Mouse (Mus musculus) kidney, postnatal 0 days (tissue): Measurements from ENCODE around the gene Bloc1s2. TPM values are rescaled to one million over a fixed set of nuclear protein-coding genes. Genes with fewer than 3 reads are reported as not detected.

Source experiments
- ATAC-seq: fragments of 200-750 bp; cut with Nextera tagmentation; replicated peaks from 2 replicates; pipeline ENCODE4 v1.8.0; 2017; ENCODE audit warnings: low read depth, moderate number of reproducible peaks, moderate TSS enrichment, moderate library complexity; ENCODE audit not compliant: low FRiP score
- DNase-seq: peaks from one replicate; pipeline ENCODE4 v3.0.0-alpha.2; 2016; ENCODE audit warnings: low spot score
- H3K27ac ChIP-seq: fragments of 300-500 bp; sonication (generic); 2 replicates; pipeline ENCODE4 v1.5.1; 2014; ENCODE audit warnings: mild to moderate bottlenecking
- H3K27me3 ChIP-seq: fragments of 300-500 bp; sonication (generic); 2 replicates; pipeline ENCODE4 v1.6.1; 2014; ENCODE audit warnings: low read length, mixed read lengths; ENCODE audit not compliant: insufficient read depth
- H3K36me3 ChIP-seq: fragments of 300-500 bp; sonication (generic); 2 replicates; pipeline ENCODE4 v1.6.1; 2014; ENCODE audit warnings: low read length, mixed read lengths; ENCODE audit not compliant: insufficient read depth
- H3K4me1 ChIP-seq: fragments of 300-500 bp; sonication (generic); replicated peaks from 2 replicates; pipeline ENCODE4 v1.6.1; 2014; ENCODE audit warnings: antibody characterized with exemption, low read length, mixed read lengths; ENCODE audit not compliant: insufficient read depth
- H3K4me2 ChIP-seq: fragments of 300-500 bp; sonication (generic); 2 replicates; pipeline ENCODE4 v1.6.1; 2014; ENCODE audit warnings: mild to moderate bottlenecking, low read length, moderate library complexity, mixed read lengths
- H3K4me3 ChIP-seq: fragments of 300-500 bp; sonication (generic); replicated peaks from 2 replicates; pipeline ENCODE4 v1.5.1; 2014; ENCODE audit warnings: low read depth, low read length
- H3K9ac ChIP-seq: fragments of 300-500 bp; sonication (generic); 2 replicates; pipeline ENCODE4 v1.6.1; 2014; ENCODE audit warnings: low read depth, low read length
- H3K9me3 ChIP-seq: fragments of 300-500 bp; sonication (generic); replicated peaks from 2 replicates; pipeline ENCODE4 v1.6.1; 2016; ENCODE audit warnings: low read length, inconsistent platforms, mixed read lengths
- CTCF ChIP-seq: IDR thresholded peaks from 2 replicates; pipeline ENCODE4 v1.5.1; 2016; ENCODE audit warnings: antibody characterized with exemption, low read depth, mild to moderate bottlenecking, moderate library complexity
- WGBS: fragments of 180-500 bp; shearing (Covaris S2); extraction: QIAGEN DNeasy Blood & Tissue Kit; methylation state at CpG from one replicate; pipeline ENCODE4 v1.1.7; 2014; 5-methylcytosine and 5-hydroxymethylcytosine counted together
- polyA plus RNA-seq: library from polyadenylated mRNA; unstranded; fragments of >200 nt; fragmentation: Nextera tagmentation; extraction: Ambion mirVana; gene quantifications from 2 replicates; pipeline ENCODE4 v1.2.1, GENCODE M21; 2015

The Bloc1s2 gene
- polyA plus RNA-seq, 1 experiment from 2014 or later = 93.1 TPM

DNA sequence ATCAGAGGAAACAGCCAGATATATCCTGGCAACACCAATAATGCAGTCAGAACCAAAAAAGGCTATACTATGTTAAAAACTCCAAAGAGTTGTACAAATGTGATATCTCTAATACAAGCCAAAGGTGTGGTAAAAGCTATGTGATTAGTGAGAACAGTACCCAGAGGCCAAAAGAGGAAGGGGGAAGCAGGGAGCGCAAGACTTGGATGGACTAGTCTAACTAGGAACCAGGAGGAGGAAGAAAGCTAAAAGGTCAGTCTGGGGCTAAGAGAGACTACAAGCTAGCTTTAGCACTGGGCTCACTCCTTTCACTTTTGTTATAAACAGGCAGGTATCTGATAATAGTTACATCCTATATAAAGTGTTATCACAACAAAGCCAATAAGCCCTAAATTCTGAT, 41.9 kb downstream of the Bloc1s2 start:
- H3K9me3 ChIP-seq = no peaks in the 10 kb centered on the region
- no peak for TF ChIP-seq CTCF
- H3K4me1 ChIP-seq = peaks cover 8% of the 10 kb centered on the region
- no peak overlapping the region for H3K4me3 ChIP-seq
- ATAC-seq = no peak
- no peak overlapping the region for H3K4me2 ChIP-seq
- H3K9ac ChIP-seq = no peak overlapping the region
- DNase-seq = no peak
- H3K36me3 ChIP-seq = peaks cover 6% of the 10 kb centered on the region; the same call in 1 of the 2 replicates
- 89% methylated on average over 1 of the region's 1 CpGs for WGBS
- no peak overlapping the region for H3K27ac ChIP-seq
- H3K27me3 ChIP-seq = no peaks in the 10 kb centered on the region

DNA sequence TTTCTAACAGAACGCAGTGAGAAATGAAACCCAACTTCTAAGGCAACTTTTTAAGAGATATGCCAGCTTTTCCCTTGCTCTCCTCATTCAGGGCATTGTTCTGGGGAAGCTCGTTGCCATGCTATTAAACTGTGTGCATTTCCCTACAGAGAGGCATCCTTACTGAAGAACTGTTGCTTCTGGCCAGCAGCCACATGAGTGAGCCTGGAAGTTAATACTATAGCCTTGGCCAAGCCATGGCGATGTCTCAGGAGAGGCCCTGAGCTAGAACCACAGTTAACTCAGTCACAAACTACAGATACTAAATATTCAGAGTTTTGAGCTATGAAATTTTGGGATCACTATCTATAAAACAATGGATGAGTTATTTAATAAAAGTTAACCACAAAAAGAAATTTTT, 43.2 kb downstream of the Bloc1s2 start:
- no peak for TF ChIP-seq CTCF
- Histone ChIP-seq H3K36me3 (peaks cover 13% of the 10 kb centered on the region), H3K9ac (no peak overlapping the region), H3K27ac (no peak overlapping the region), H3K9me3 (no peaks in the 10 kb centered on the region), H3K4me3 (no peak overlapping the region), H3K4me2 (no peak overlapping the region), H3K27me3 (no peaks in the 10 kb centered on the region), H3K4me1 (peaks cover 7% of the 10 kb centered on the region)
- DNase-seq (no peak), ATAC-seq (no peak)
- WGBS = 74% methylated on average over 3 of the region's 3 CpGs

DNA sequence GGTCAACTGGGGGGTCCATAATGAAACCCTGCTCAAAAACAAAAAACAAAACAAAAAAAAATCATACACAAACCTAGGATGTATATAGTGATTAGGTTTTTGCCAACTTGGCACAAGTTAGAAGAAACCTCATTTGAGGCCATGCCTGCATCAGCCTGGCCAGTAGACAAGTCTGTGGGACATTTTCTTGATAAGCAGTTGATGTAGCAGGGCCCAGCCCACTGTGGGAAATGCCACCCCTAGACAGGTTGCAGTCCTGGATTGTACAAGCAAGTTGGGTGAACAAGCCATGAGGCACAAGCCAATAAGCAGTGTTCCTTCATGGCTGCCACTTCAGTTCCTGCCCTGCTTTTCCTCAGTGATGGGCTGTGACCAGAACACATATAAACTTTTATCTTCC, 45.4 kb downstream of the Bloc1s2 start:
- no peak for TF ChIP-seq CTCF
- Histone ChIP-seq H3K27ac (no peak overlapping the region), H3K4me1 (no peaks in the 10 kb centered on the region), H3K27me3 (no peaks in the 10 kb centered on the region), H3K9ac (no peak overlapping the region), H3K9me3 (no peaks in the 10 kb centered on the region), H3K4me3 (no peak overlapping the region), H3K4me2 (no peak overlapping the region), H3K36me3 (peaks cover 22% of the 10 kb centered on the region)
- ATAC-seq (no peak), DNase-seq (no peak)

Other genes with a start within 250 kb of the Bloc1s2 start
- gene Dnmbp, start 206.3 kb downstream of the Bloc1s2 start, polyA plus RNA-seq = 19.2 and 20.7 TPM in 2 replicates
- gene Cpn1, start 159.9 kb downstream of the Bloc1s2 start, polyA plus RNA-seq = 82.1 and 94.2 TPM in 2 replicates
- gene Cyp2c23, start 117.2 kb downstream of the Bloc1s2 start, polyA plus RNA-seq = 1.1 and 1.7 TPM in 2 replicates
- 44.4 and 47.5 TPM in 2 replicates for gene Erlin1, start 76.7 kb downstream of the Bloc1s2 start, polyA plus RNA-seq
- 43.3 and 47.5 TPM in 2 replicates for gene Chuk, start 39.0 kb downstream of the Bloc1s2 start, polyA plus RNA-seq
- gene Cwf19l1, start 10.6 kb downstream of the Bloc1s2 start, polyA plus RNA-seq = 23.7 and 24.1 TPM in 2 replicates
- 0.08 TPM in 1 of 2 replicates, not detected in the other for gene Pkd2l1, start 46.0 kb upstream of the Bloc1s2 start, polyA plus RNA-seq
- 0.28 and 0.66 TPM in 2 replicates for gene Scd3, start 56.8 kb upstream of the Bloc1s2 start, polyA plus RNA-seq
- gene Scd2, start 147.2 kb upstream of the Bloc1s2 start, polyA plus RNA-seq = 78.4 and 81.1 TPM in 2 replicates
- 0.12 and 0.18 TPM in 2 replicates for gene Scd4, start 186.6 kb upstream of the Bloc1s2 start, polyA plus RNA-seq